Mouse (Mus musculus): ENCODE measurements around the gene Btk.

Gene Btk

GRCm38 (mm10) chrX:134582888-134583669, at the start of gene Btk:
Btk (minus strand) TSS chrX:134583570.
- DNase-seq (ENCODE audit: low read depth, low spot score) = no peak

GRCm38 (mm10) chrX:134632710-134633109, 49.3 kb upstream of the Btk start:
- DNase-seq (ENCODE audit: low read depth, low spot score) = no peak

DNA sequence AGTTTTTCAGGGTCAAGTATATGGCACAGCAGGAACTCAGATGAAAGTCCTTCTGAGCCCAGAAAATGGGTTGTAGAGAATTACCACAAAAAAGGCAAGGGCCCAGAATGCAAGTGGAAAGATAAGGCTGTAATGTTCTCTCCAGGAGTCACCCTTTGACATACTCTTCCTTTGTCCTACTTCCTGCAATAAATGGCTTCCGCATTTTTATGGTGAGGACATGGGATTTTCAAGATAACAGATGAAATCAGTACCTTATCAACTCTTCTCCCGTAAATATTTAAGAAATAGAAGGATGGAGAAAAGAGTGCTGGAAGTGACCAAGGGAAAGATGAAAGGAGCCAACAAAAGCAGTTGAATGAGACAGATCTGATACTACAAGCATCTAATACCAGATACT, 44.8 kb upstream of the Btk start:
- DNase-seq (ENCODE audit: low read depth, low spot score) = no peak

DNA sequence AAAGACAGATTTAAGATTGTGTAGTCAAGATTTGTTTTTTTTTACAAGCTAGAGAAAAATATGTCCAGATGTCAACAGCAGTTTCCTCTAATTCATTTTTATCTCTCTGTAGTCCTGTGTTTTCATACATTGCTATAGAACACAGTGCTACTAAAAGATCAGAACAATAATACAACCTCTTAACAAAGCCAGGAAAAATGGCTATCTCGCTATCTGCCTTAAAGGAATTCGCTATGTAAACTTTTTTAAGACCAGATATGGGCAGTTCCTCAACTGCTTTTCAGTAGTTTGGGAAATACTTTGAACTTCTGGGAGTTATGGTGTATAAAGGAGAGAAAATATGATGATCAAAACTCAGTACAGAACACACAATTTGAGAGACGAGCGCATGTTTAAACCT, 40.0 kb upstream of the Btk start:
- no peak for DNase-seq (ENCODE audit: low read depth, low spot score)

DNA sequence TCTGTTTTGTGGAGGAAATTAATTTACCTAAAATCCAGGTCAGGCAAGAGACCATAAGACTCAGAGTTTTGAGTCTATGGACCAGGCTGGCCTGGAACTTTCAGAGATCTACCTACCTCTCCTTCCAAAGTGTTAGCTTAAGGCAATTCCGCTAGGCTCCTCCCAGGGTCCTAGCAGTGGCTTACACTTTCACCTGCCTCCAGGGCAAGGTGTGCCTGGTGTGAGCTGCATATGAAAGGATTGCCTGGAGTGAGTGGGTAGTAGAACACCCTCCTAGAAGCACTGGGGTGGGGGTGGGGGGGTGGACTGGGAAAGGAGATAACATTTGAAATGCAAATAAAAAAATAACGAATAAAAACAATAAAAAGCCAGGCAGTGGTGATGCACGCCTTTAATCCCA, 38.3 kb upstream of the Btk start:
- no peak for DNase-seq (ENCODE audit: low read depth, low spot score)

GRCm38 (mm10) chrX:134620254-134620865, 37.0 kb upstream of the Btk start:
- no peak for DNase-seq (ENCODE audit: low read depth, low spot score)

GRCm38 (mm10) chrX:134619695-134620094, 36.3 kb upstream of the Btk start:
- no peak for DNase-seq (ENCODE audit: low read depth, low spot score)

GRCm38 (mm10) chrX:134614306-134614705, 30.9 kb upstream of the Btk start:
- peak; percentile 46 for DNase-seq (ENCODE audit: low read depth, low spot score)

- no peak for DNase-seq (ENCODE audit: low read depth, low spot score)
Observed at GRCm38 (mm10) chrX:134612285-134612959, 29.1 kb upstream of the Btk start.

- no peak for DNase-seq (ENCODE audit: low read depth, low spot score)
Observed at GRCm38 (mm10) chrX:134610984-134611383, 27.6 kb upstream of the Btk start.

- DNase-seq (ENCODE audit: low read depth, low spot score) = no peak
Observed at GRCm38 (mm10) chrX:134609472-134609871, 26.1 kb upstream of the Btk start.

DNA sequence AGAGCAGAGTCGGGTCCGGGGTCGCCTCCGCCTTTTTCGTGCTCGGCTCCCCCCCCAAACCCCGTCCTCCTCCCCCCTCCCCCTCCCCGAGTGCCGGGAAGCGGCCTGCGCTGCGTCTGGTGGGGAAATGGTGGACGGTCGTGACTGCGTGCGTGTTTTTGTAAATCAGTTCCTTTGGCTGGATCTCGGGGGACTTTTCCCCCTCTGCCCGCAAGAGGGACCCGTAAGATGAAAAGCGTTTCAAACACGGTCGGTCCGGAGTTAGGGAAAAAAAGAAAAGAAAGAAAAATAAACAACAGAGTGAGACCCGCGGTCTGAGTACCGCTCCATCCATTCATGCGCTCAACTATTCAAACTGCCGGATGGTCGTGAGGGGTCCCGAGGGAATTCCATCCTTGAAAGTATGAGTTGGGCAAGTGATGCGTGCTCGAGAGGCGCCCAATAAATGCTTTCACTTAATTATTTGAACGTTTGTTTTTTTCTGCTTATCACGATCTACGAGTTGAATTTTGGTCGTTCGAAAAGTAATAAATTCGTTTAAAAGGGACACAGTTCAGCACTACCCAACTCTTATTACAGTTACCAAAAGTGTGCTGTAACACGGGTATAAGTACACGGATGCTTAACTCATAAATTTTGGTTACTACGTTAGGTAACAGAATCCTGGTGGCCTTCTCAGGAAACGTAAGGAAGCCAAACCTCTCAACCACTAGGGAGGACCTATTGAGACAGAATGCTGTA, 18.2 kb upstream of the Btk start:
- no peak for DNase-seq (ENCODE audit: low read depth, low spot score)

DNA sequence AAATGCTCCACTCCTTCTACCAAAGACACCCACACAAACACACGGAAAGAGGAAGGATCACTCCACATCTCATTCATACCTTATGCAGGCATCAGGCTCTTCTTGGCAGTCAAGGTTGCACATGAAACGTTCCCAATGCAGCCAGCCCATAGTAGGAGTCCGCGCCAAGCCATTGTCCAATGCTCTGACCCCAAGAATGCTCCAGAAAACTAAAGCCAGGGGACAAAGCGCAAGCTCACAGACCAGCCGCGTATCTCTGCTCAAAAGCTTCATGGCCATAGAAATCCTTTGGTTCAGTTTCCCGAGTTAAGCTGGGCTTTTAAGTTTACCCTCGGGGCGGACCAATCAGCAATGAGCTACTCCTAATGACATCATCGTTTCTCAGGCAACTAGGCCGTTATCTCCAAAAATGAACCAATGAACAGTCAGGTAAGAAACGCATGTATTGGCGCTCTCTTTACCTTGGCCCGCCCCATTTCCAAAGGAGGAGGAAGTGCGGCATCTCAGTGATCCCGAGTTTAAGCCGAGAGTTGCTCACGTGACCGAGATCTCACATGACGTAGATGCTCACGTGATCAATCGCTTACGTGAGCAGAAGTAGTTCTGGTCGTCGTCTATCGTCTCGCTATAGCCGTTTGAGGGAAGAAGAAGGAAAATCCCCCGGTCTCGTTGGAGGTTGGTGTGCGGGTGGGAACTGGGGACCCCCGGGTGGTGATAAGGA, 17.4 kb upstream of the Btk start, which contains the start of the genes Gla and Hnrnph2:
TSS of gene Gla (minus strand) at position 467 of the 721 bp plus-strand sequence.
TSS of gene Hnrnph2 (plus strand) at position 521 of the 721 bp plus-strand sequence.
- peak; percentile 92 for DNase-seq (ENCODE audit: low read depth, low spot score)

GRCm38 (mm10) chrX:134599922-134600565, 16.7 kb upstream of the Btk start:
- DNase-seq (ENCODE audit: low read depth, low spot score) = no peak

GRCm38 (mm10) chrX:134589836-134590235, 6.5 kb upstream of the Btk start:
- no peak for DNase-seq (ENCODE audit: low read depth, low spot score)

GRCm38 (mm10) chrX:134588997-134589396, 5.6 kb upstream of the Btk start:
- no peak for DNase-seq (ENCODE audit: low read depth, low spot score)

GRCm38 (mm10) chrX:134588261-134588660, 4.9 kb upstream of the Btk start:
- DNase-seq (ENCODE audit: low read depth, low spot score) = no peak

DNA sequence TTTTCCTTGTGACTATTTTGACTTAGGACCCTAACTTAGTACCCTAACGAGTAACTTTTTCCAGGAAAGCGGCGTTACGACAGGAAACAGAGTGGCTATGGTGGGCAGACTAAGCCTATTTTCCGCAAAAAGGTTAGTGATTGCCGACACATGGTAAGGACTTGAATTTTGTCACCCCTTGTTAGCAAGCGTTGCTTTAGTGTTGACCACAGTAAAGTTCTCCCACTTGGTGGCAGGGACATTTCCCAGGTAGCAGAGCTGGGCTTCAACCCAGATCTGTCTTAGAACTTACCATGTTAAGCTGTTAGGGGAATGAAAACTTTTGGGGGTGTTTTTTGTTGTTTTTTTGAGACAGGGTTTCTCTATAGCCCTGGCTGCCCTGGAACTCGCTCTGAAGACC, 3.1 kb upstream of the Btk start:
- no peak for DNase-seq (ENCODE audit: low read depth, low spot score)

DNA sequence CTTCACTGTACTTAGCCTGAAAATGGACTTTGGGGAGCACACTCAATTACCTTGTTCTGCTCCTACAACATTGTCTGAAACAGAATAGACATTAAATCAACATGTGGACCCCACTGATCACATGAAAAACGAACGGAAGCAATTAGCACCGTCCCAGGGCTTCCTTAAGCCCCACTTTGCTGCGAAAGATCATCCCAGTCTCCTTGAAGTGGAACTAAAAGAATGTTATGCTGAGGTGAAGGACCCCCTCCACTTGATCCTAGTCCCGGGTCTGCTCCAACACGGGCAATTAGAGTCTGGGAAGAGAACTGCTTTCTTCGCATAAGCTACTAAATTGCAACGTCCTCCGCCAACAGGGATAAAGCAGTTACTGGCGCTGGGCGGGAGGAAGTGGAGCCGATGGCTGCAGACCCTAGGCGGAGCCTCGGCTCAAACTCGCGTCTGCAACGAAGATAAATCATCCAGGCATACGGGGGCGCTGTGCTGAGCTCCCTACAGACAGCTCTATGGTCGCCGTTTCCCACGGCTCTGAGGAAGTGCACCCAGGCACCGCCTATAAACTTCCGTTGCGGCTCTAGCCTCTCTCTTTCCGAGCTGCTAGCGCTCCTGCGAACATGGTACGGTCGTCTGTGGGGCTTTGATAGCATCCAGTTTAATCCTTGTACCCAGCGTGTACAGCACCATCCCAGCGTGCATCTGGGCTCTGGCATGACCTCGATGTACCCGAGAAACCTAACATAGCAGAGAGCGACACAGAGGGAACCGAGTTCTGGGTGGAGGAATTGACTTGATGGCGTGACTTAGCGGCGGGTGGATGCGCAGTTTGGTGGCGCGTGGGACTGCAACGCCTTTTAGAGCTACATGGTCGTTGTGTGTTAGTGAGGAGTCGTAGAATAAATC, 2.0 kb upstream of the Btk start, which contains the start of gene Rpl36a:
TSS of gene Rpl36a (plus strand) at position 552 of the 900 bp plus-strand sequence.
- DNase-seq (ENCODE audit: low read depth, low spot score) = peak; percentile 71

DNA sequence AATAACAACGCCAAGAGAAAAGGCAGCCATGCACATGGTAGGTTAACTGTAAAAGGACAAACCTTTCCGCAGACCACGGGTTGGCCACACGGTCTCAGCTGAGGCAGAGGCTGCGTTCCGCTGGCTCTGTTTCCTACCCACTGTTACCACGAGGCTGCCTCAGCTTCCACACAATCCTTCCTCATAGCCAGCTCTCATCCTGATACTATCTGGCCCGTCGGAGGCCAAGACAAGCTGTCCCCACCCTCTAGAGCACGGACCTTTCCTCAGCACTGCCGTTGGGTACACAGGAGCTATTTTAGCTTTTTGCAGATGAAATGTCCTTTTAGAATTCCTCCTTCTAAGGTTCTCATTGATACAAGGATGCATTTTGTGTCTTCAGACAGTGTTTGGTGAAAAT, 1.1 kb downstream of the Btk start:
- no peak for DNase-seq (ENCODE audit: low read depth, low spot score)
